Mouse (Mus musculus) intestine, embryonic 14.5 days (tissue): ENCODE data around the gene Nek3. TPM values are rescaled to one million over a fixed set of nuclear protein-coding genes. Genes with fewer than 3 reads are reported as not detected.

Source experiments
- ATAC-seq: fragments of 200-750 bp; cut with Nextera tagmentation; replicated peaks from 2 replicates; pipeline ENCODE4 v1.8.0; 2017; ENCODE audit warnings: low read depth, moderate number of reproducible peaks, moderate TSS enrichment, moderate library complexity; ENCODE audit not compliant: low FRiP score, low TSS enrichment
- DNase-seq: peaks from one replicate; pipeline ENCODE4 v3.0.0-alpha.2; 2018; ENCODE audit warnings: low spot score
- H3K27ac ChIP-seq: fragments of 300-500 bp; sonication (generic); 2 replicates; pipeline ENCODE4 v1.5.1; 2014; ENCODE audit warnings: low read depth, mild to moderate bottlenecking, control low read depth
- H3K27me3 ChIP-seq: fragments of 300-500 bp; sonication (generic); replicated peaks from 2 replicates; pipeline ENCODE4 v1.6.1; 2014; ENCODE audit warnings: low read length, control low read depth; ENCODE audit not compliant: control insufficient read depth, insufficient read depth
- H3K36me3 ChIP-seq: fragments of 300-500 bp; sonication (generic); 2 replicates; pipeline ENCODE4 v1.6.1; 2014; ENCODE audit warnings: low read length, control low read depth; ENCODE audit not compliant: control insufficient read depth, insufficient read depth
- H3K4me1 ChIP-seq: fragments of 300-500 bp; sonication (generic); replicated peaks from 2 replicates; pipeline ENCODE4 v1.6.1; 2014; ENCODE audit warnings: low read length, control low read depth, mixed read lengths; ENCODE audit not compliant: control insufficient read depth, insufficient read depth
- H3K4me2 ChIP-seq: fragments of 300-500 bp; sonication (generic); 2 replicates; pipeline ENCODE4 v1.6.1; 2014; ENCODE audit warnings: low read length
- H3K4me3 ChIP-seq: fragments of 300-500 bp; sonication (generic); 2 replicates; pipeline ENCODE4 v1.5.1; 2014; ENCODE audit warnings: low read depth, low read length, control low read depth, mixed read lengths
- H3K9ac ChIP-seq: fragments of 300-500 bp; sonication (generic); 2 replicates; pipeline ENCODE4 v1.6.1; 2014; ENCODE audit warnings: mild to moderate bottlenecking, low read length
- H3K9me3 ChIP-seq: fragments of 300-500 bp; sonication (generic); 2 replicates; pipeline ENCODE4 v1.6.1; 2016; ENCODE audit warnings: low read length, control low read depth; ENCODE audit not compliant: control insufficient read depth
- WGBS: fragments of 180-500 bp; shearing (Covaris S2); extraction: QIAGEN DNeasy Blood & Tissue Kit; methylation state at CpG from one replicate; pipeline ENCODE4 v1.1.7; 2014; 5-methylcytosine and 5-hydroxymethylcytosine counted together
- polyA plus RNA-seq: library from polyadenylated mRNA; unstranded; fragments of >200 nt; fragmentation: Nextera tagmentation; extraction: Ambion mirVana; gene quantifications from 2 replicates; pipeline ENCODE4 v1.2.1, GENCODE M21; 2014

The Nek3 gene
- polyA plus RNA-seq = 4.4 and 5.6 TPM in 2 replicates

GRCm38 (mm10) chr8:22166080-22166603 is at the start of gene Nek3:
Gene Nek3, minus strand, starts transcription at chr8:22166435.
- Histone ChIP-seq H3K4me1 (0 out of 2 replicates have a peak, but pooled peaks cover 5% of the 10 kb centered on the region), H3K4me3 (peak within 1 kb of the TSS; percentile 57), H3K4me2 (peak within 1 kb of the TSS; percentile 55), H3K27me3 (no peaks in the 10 kb centered on the region), H3K9ac (peak within 1 kb of the TSS; percentile 42), H3K36me3 (peaks cover 38% of the 10 kb centered on the region), H3K27ac (peak within 1 kb of the TSS; percentile 64), H3K9me3 (no peaks in the 10 kb centered on the region)
- ATAC-seq (peak; percentile 98), DNase-seq (peak; percentile 92)
- WGBS = 0% methylated on average over 38 of the region's 43 CpGs

DNA sequence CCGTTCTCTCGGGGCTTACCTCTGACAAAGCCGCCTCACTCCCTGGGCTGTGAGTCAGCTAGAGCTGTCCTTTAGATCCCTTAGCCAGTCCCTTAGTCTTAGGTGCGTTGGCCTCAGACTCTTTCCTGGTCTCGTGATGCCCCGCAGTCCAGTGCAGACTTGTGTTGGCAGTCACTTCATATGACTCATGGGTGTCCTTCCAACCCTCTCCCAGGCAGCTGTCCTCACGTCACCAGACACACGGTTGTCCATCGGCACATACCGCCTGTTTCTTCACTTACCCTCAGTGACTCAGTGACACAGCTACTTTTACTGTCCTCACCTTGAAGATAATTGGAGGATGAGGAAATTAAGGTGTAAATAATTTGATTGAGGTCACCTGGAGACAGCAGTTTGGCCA is 48.6 kb upstream of the Nek3 start:
- 96% methylated on average over 10 of the region's 10 CpGs for WGBS
- DNase-seq = no peak
- H3K36me3 ChIP-seq = peaks cover 84% of the 10 kb centered on the region

DNA sequence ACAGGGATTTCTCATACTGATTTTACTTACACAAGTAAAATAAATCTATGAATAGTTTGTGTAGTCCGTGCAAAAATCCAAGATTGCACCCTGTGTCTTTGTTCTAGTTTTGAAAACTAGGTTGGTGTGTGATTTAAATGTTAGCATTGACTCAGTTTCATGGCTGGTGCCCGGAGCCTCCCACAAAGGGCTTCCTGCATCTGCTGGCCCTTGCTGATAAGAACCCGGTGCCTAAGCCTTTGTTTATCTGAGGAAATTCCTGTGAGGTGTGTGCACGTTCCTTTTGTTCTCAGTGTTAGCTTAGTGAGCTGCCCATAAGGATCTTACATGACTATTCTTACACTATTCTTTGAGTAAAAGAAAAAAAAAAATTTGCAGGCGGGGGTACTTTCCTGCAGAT is 42.8 kb upstream of the Nek3 start:
- Histone ChIP-seq H3K27ac (no peak overlapping the region), H3K9ac (no peak overlapping the region), H3K4me3 (no peak overlapping the region), H3K4me2 (no peak overlapping the region), H3K4me1 (no peaks in the 10 kb centered on the region), H3K36me3 (peaks cover 60% of the 10 kb centered on the region), H3K9me3 (no peaks in the 10 kb centered on the region), H3K27me3 (no peaks in the 10 kb centered on the region)
- no peak for DNase-seq
- 27% methylated on average over 5 of the region's 5 CpGs for WGBS
- 0 out of 2 replicates have a peak, but pooled peaks have one; percentile 50 for ATAC-seq

More for the DNA sequence above, 48.6 kb upstream of the Nek3 start:
- no peaks in the 10 kb centered on the region for H3K4me1 ChIP-seq
- H3K9me3 ChIP-seq = no peaks in the 10 kb centered on the region
- H3K27ac ChIP-seq = no peak overlapping the region
- no peak overlapping the region for H3K9ac ChIP-seq
- no peak for ATAC-seq
- H3K4me3 ChIP-seq = no peak overlapping the region
- no peaks in the 10 kb centered on the region for H3K27me3 ChIP-seq
- H3K4me2 ChIP-seq = no peak overlapping the region

GRCm38 (mm10) chr8:22207535-22207934 is 41.3 kb upstream of the Nek3 start:
- H3K27me3 ChIP-seq = no peaks in the 10 kb centered on the region
- no peaks in the 10 kb centered on the region for H3K4me1 ChIP-seq
- H3K4me3 ChIP-seq = no peak overlapping the region
- H3K27ac ChIP-seq = no peak overlapping the region
- no peak overlapping the region for H3K4me2 ChIP-seq
- H3K9me3 ChIP-seq = no peaks in the 10 kb centered on the region
- ATAC-seq = no peak
- no peak overlapping the region for H3K9ac ChIP-seq
- no peak for DNase-seq
- H3K36me3 ChIP-seq = peaks cover 62% of the 10 kb centered on the region
- WGBS = 85% methylated on average over 4 of the region's 4 CpGs

GRCm38 (mm10) chr8:22199481-22199880 is 33.2 kb upstream of the Nek3 start:
- DNase-seq (no peak), ATAC-seq (no peak)
- no peaks in the 10 kb centered on the region; the same call in 1 of the 2 replicates for H3K4me1 ChIP-seq
- H3K27me3 ChIP-seq = no peaks in the 10 kb centered on the region
- no peak overlapping the region for H3K27ac ChIP-seq
- H3K36me3 ChIP-seq = peaks cover 39% of the 10 kb centered on the region
- H3K4me3 ChIP-seq = no peak overlapping the region
- 96% methylated on average over 8 of the region's 8 CpGs for WGBS
- no peak overlapping the region for H3K9ac ChIP-seq
- no peaks in the 10 kb centered on the region for H3K9me3 ChIP-seq
- no peak overlapping the region for H3K4me2 ChIP-seq

- no peaks in the 10 kb centered on the region; the same call in 1 of the 2 replicates for H3K4me1 ChIP-seq
- peaks cover 33% of the 10 kb centered on the region for H3K36me3 ChIP-seq
- no peak overlapping the region for H3K4me2 ChIP-seq
- DNase-seq (no peak), ATAC-seq (no peak)
- 89% methylated on average over 6 of the region's 6 CpGs for WGBS
- H3K9me3 ChIP-seq = no peaks in the 10 kb centered on the region
- no peaks in the 10 kb centered on the region for H3K27me3 ChIP-seq
- no peak overlapping the region for H3K4me3 ChIP-seq
- H3K27ac ChIP-seq = no peak overlapping the region
- H3K9ac ChIP-seq = no peak overlapping the region
Observed at GRCm38 (mm10) chr8:22197914-22198313, 31.7 kb upstream of the Nek3 start.

- DNase-seq (no peak), ATAC-seq (no peak)
- 14% methylated on average over 12 of the region's 12 CpGs for WGBS
- Histone ChIP-seq H3K9ac (peak overlapping the region; percentile 95), H3K27ac (peak overlapping the region; percentile 99), H3K36me3 (no peaks in the 10 kb centered on the region), H3K4me3 (peak overlapping the region; percentile 77), H3K4me2 (peak overlapping the region; percentile 86), H3K4me1 (no peaks in the 10 kb centered on the region; the same call in 1 of the 2 replicates), H3K9me3 (no peaks in the 10 kb centered on the region), H3K27me3 (no peaks in the 10 kb centered on the region)
Observed at GRCm38 (mm10) chr8:22193432-22194010, 27.3 kb upstream of the Nek3 start.

DNA sequence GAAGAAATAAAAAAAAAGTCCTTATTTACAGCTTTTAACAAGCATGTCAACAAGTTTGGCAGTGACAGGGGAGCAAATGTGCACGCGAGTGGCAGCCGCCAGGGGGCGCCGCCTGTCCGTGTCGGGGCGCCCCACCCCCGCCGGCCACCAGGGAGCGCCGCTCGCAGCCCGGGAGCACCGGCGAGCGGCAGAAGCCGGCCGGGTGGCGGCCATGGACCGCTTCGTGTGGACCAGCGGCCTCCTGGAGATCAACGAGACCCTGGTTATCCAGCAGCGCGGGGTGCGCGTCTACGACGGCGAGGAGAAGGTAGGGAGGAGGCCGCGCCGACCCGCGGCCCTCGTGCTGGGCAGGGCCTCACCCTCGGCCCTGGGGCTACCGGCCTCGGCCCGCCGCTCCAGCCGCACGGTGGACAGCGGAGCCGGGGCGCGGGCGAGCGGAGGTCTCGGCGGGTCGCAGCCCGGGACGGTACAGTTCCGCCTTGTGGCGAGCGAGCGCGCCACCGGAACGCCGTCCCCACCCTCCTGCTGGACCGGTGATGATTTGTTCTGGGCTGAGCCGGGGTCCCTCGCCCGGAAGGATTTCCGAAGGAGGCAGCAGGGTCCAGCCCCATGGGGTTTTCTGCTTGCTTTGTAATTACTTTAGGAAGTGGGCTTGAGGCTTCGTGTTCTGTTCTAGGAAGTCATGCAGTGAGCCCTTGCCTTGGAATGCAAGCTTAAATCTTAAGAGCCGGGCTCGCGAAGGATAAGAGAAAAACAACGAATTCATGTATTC is 26.6 kb upstream of the Nek3 start, which contains the start of gene Vps36:
TSS of gene Vps36 (plus strand) at position 150 of the 772 bp plus-strand sequence.
- H3K27me3 ChIP-seq = no peaks in the 10 kb centered on the region
- peak; percentile 93 for DNase-seq
- under 1% methylated on average over 62 of the region's 73 CpGs for WGBS
- peak within 1 kb of the TSS; percentile 86 for H3K4me2 ChIP-seq
- H3K27ac ChIP-seq = peak within 1 kb of the TSS; percentile 99
- ATAC-seq = peak; percentile 95
- H3K36me3 ChIP-seq = no peaks in the 10 kb centered on the region
- no peaks in the 10 kb centered on the region; the same call in 1 of the 2 replicates for H3K4me1 ChIP-seq
- no peaks in the 10 kb centered on the region for H3K9me3 ChIP-seq
- H3K9ac ChIP-seq = peak within 1 kb of the TSS; percentile 95
- H3K4me3 ChIP-seq = peak within 1 kb of the TSS; percentile 77
